Mouse (Mus musculus): ENCODE results near the gene Cmtr1.

DNA sequence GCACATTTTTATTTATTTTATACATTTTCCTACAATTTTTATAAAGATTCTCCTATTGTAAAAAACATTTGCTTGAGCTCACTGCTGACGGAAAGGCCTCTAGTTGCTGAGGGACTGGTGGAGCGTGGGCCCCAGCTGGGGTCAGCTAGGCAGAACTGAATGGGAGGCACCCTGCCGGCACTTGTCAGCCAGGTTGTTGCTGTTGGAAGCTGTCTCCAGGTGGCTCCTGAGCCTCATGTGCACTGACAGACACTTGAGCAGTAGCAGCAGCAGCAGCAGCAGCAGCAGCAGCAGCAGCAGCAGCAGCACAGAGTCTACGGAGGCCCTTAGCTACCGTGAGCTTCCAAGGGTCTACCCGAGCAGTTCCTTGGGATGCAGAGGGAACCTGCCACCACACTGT, 27.0 kb downstream of the Cmtr1 start:
- TF ChIP-seq CTCF (IDR thresholded peaks at IDR 0.05; ENCODE audit: control insufficient read depth, insufficient read depth, low read length), result no peak
- no peak for TF ChIP-seq POLR2A (IDR thresholded peaks at IDR 0.05; ENCODE audit: borderline replicate concordance, control insufficient read depth, low read depth, low read length)
